Mouse (Mus musculus): ENCODE data around the gene Fam3c. TPM values are rescaled to one million over a fixed set of nuclear protein-coding genes. Genes with fewer than 3 reads are reported as not detected.
"Not testable (repeated sequence)": the region's sequence is repeated elsewhere in the genome, so short reads cannot be mapped to it uniquely, and the experiment has no call there.

Fam3c gene
- polyA plus RNA-seq, 1 experiment from 2014 or later, result 18.5 TPM

GRCm38 (mm10) chr6:22268677-22269076 is 87.4 kb downstream of the Fam3c start:
- H3K9ac ChIP-seq (ENCODE audit: low read depth, low read length), result no peak overlapping the region
- no peaks in the 10 kb centered on the region for H3K36me3 ChIP-seq (ENCODE audit: control insufficient read depth, insufficient read depth)
- no peak for ATAC-seq (ENCODE audit: low read depth)
- H3K4me3 ChIP-seq (ENCODE audit: low read depth, low read length), result no peak overlapping the region
- H3K4me1 ChIP-seq (ENCODE audit: control insufficient read depth, low read depth, low read length), result no peaks in the 10 kb centered on the region
- no peak overlapping the region for H3K4me2 ChIP-seq (ENCODE audit: low read depth, low read length)
- no peaks in the 10 kb centered on the region for H3K9me3 ChIP-seq (replicated peaks; ENCODE audit: control insufficient read depth, low read length)
- H3K27me3 ChIP-seq (ENCODE audit: control insufficient read depth, insufficient read depth, low read depth, low read length), result no peaks in the 10 kb centered on the region
- H3K27ac ChIP-seq (ENCODE audit: low read length), result no peak overlapping the region

GRCm38 (mm10) chr6:22267807-22268667 is 88.0 kb downstream of the Fam3c start:
- H3K4me3 ChIP-seq (ENCODE audit: low read depth, low read length), result no peak overlapping the region
- no peak overlapping the region for H3K9ac ChIP-seq (ENCODE audit: low read depth, low read length)
- no peak overlapping the region for H3K4me2 ChIP-seq (ENCODE audit: low read depth, low read length)
- no peaks in the 10 kb centered on the region for H3K27me3 ChIP-seq (ENCODE audit: control insufficient read depth, insufficient read depth, low read depth, low read length)
- WGBS (ENCODE audit: insufficient replicate concordance), result 48% methylated on average over 5 of the region's 5 CpGs
- H3K36me3 ChIP-seq (ENCODE audit: control insufficient read depth, insufficient read depth), result no peaks in the 10 kb centered on the region
- H3K27ac ChIP-seq (ENCODE audit: low read length), result no peak overlapping the region
- ATAC-seq (ENCODE audit: low read depth), result no peak
- no peaks in the 10 kb centered on the region for H3K9me3 ChIP-seq (replicated peaks; ENCODE audit: control insufficient read depth, low read length)
- no peaks in the 10 kb centered on the region for H3K4me1 ChIP-seq (ENCODE audit: control insufficient read depth, low read depth, low read length)

GRCm38 (mm10) chr6:22266018-22266417 is 90.0 kb downstream of the Fam3c start:
- ATAC-seq (ENCODE audit: low read depth), result no peak
- no peaks in the 10 kb centered on the region for H3K36me3 ChIP-seq (ENCODE audit: control insufficient read depth, insufficient read depth)
- no peak overlapping the region for H3K4me3 ChIP-seq (ENCODE audit: low read depth, low read length)
- no peaks in the 10 kb centered on the region for H3K4me1 ChIP-seq (ENCODE audit: control insufficient read depth, low read depth, low read length)
- H3K9me3 ChIP-seq (replicated peaks; ENCODE audit: control insufficient read depth, low read length), result no peaks in the 10 kb centered on the region
- no peak overlapping the region for H3K9ac ChIP-seq (ENCODE audit: low read depth, low read length)
- no peaks in the 10 kb centered on the region for H3K27me3 ChIP-seq (ENCODE audit: control insufficient read depth, insufficient read depth, low read depth, low read length)
- WGBS (ENCODE audit: insufficient replicate concordance), result 60% methylated on average over 4 of the region's 4 CpGs
- no peak overlapping the region for H3K4me2 ChIP-seq (ENCODE audit: low read depth, low read length)
- H3K27ac ChIP-seq (ENCODE audit: low read length), result no peak overlapping the region

GRCm38 (mm10) chr6:22264094-22264493 is 91.9 kb downstream of the Fam3c start:
- H3K4me3 ChIP-seq (ENCODE audit: low read depth, low read length); H3K9ac ChIP-seq (ENCODE audit: low read depth, low read length); ATAC-seq (ENCODE audit: low read depth); H3K27ac ChIP-seq (ENCODE audit: low read length); H3K36me3 ChIP-seq (ENCODE audit: control insufficient read depth, insufficient read depth); H3K4me2 ChIP-seq (ENCODE audit: low read depth, low read length); H3K27me3 ChIP-seq (ENCODE audit: control insufficient read depth, insufficient read depth, low read depth, low read length); H3K4me1 ChIP-seq (ENCODE audit: control insufficient read depth, low read depth, low read length); H3K9me3 ChIP-seq (replicated peaks; ENCODE audit: control insufficient read depth, low read length): not testable (repeated sequence)
- 70% methylated on average over 8 of the region's 8 CpGs for WGBS (ENCODE audit: insufficient replicate concordance)

GRCm38 (mm10) chr6:22262519-22262918 is 93.5 kb downstream of the Fam3c start:
- H3K4me3 ChIP-seq (ENCODE audit: low read depth, low read length), result no peak overlapping the region
- ATAC-seq (ENCODE audit: low read depth), result no peak
- H3K4me1 ChIP-seq (ENCODE audit: control insufficient read depth, low read depth, low read length), result no peaks in the 10 kb centered on the region
- WGBS (ENCODE audit: insufficient replicate concordance), result 51% methylated on average over 4 of the region's 4 CpGs
- no peak overlapping the region for H3K4me2 ChIP-seq (ENCODE audit: low read depth, low read length)
- H3K9ac ChIP-seq (ENCODE audit: low read depth, low read length), result no peak overlapping the region
- no peak overlapping the region for H3K27ac ChIP-seq (ENCODE audit: low read length)
- H3K27me3 ChIP-seq (ENCODE audit: control insufficient read depth, insufficient read depth, low read depth, low read length), result no peaks in the 10 kb centered on the region
- no peaks in the 10 kb centered on the region for H3K36me3 ChIP-seq (ENCODE audit: control insufficient read depth, insufficient read depth)
- no peaks in the 10 kb centered on the region for H3K9me3 ChIP-seq (replicated peaks; ENCODE audit: control insufficient read depth, low read length)

GRCm38 (mm10) chr6:22258784-22259183 is 97.3 kb downstream of the Fam3c start:
- Histone ChIP-seq H3K4me2 (ENCODE audit: low read depth, low read length) (no peak overlapping the region), H3K9ac (ENCODE audit: low read depth, low read length) (no peak overlapping the region), H3K9me3 (replicated peaks; ENCODE audit: control insufficient read depth, low read length) (no peaks in the 10 kb centered on the region), H3K27me3 (ENCODE audit: control insufficient read depth, insufficient read depth, low read depth, low read length) (no peaks in the 10 kb centered on the region), H3K4me3 (ENCODE audit: low read depth, low read length) (no peak overlapping the region), H3K36me3 (ENCODE audit: control insufficient read depth, insufficient read depth) (no peaks in the 10 kb centered on the region), H3K4me1 (ENCODE audit: control insufficient read depth, low read depth, low read length) (no peaks in the 10 kb centered on the region), H3K27ac (ENCODE audit: low read length) (no peak overlapping the region)
- no peak for ATAC-seq (ENCODE audit: low read depth)
- WGBS (ENCODE audit: insufficient replicate concordance), result 56% methylated on average over 4 of the region's 4 CpGs

Other genes with a start within 250 kb of the Fam3c start
- not detected in 2 replicates for gene Wnt16, start 68.0 kb downstream of the Fam3c start, polyA plus RNA-seq (2015; fragmentation: Nextera tagmentation; extraction: Ambion mirVana)